Mouse (Mus musculus) stomach, postnatal 0 days (tissue): ENCODE results near the gene Kl.

ENCODE experiments used
- CTCF ChIP-seq: IDR thresholded peaks from 2 replicates; pipeline ENCODE4 v1.5.1; 2016; ENCODE audit warnings: antibody characterized with exemption, low read depth, mild to moderate bottlenecking, moderate library complexity
- EP300 ChIP-seq: optimal IDR thresholded peaks from 2 replicates; pipeline ENCODE3; 2016; ENCODE audit warnings: antibody characterized with exemption

DNA sequence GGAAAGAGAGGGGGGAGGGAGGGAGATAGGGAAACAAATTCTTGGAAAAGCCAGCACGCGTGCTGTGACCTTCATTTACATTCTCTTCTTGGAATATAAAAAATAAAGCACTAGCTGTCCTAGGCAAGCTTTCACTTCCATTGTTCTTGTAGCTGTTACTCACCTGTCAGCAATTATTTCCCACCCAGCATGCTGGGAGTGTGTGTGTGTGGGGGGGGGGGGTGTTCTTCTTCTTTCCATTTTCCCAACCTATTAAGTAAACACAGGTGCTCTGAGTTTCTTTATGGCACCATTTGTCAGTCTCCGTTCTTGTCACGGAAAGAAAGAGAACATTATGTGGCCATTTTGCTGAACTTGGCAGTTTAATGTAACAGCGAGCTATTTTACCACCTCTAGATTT lies 66.6 kb downstream of the Kl start:
- TF ChIP-seq EP300 = no peak
- no peak for TF ChIP-seq CTCF
